Mouse (Mus musculus) ES-Bruce4 (cell line): ENCODE data around the gene Slc9a3r2.

Experiments used
- CTCF ChIP-seq: IDR thresholded peaks from one replicate; pipeline ENCODE4 v1.8.1; 2011; ENCODE audit warnings: low read depth, low read length
- EP300 ChIP-seq: IDR thresholded peaks from 2 replicates; pipeline ENCODE4 v1.6.1; 2011; ENCODE audit warnings: low read depth, low read length; ENCODE audit not compliant: insufficient read depth
- POLR2A ChIP-seq: IDR thresholded peaks from one replicate; pipeline ENCODE4 v1.8.1; 2011; ENCODE audit warnings: low read length; ENCODE audit not compliant: insufficient read depth

DNA sequence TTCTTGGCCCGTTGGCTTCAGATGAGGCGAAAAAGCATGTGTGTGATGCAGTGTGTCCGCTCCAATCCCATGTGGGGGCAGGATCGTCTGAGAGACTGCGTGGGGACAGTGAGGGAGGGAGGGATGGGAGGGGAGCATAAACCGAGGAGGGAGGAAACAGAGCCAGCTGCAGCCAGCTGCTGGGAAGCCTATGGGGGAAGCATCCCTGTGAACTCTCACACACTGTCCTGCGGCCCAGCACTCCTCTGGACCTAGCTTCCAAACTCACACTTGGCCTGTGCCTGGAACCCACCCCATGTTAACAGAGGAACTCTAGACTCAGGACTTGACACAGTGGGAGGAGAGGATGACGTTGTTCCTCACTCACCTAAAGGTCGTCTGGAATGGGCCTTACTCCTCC, 11.3 kb downstream of the Slc9a3r2 start:
- TF ChIP-seq CTCF (no peak), POLR2A (no peak), EP300 (no peak)
